Mouse (Mus musculus): Measurements from ENCODE around the gene Ptpn6. TPM values are rescaled to one million over a fixed set of nuclear protein-coding genes. Genes with fewer than 3 reads are reported as not detected.

Ptpn6 gene
- total and polyA plus RNA-seq, 2 experiments from 2014 or later = 2.2 to 3.8 TPM

GRCm38 (mm10) chr6:124731038-124731437 is 7.5 kb downstream of the Ptpn6 start:
- no peak overlapping the region for H3K4me3 ChIP-seq (ENCODE audit: low read depth, low read length)

GRCm38 (mm10) chr6:124729850-124730705 is 8.4 kb downstream of the Ptpn6 start:
- no peak overlapping the region for H3K9ac ChIP-seq
- no peak overlapping the region for H3K27ac ChIP-seq (ENCODE audit: low read depth, low read length)
- no peaks in the 10 kb centered on the region for H3K27me3 ChIP-seq (ENCODE audit: insufficient read depth, low read length)
- H3K4me2 ChIP-seq (ENCODE audit: low read depth) = no peak overlapping the region
- H3K4me1 ChIP-seq (ENCODE audit: insufficient read depth) = no peaks in the 10 kb centered on the region
- no peak for TF ChIP-seq CTCF (IDR thresholded peaks at IDR 0.05; ENCODE audit: low read depth)
- H3K36me3 ChIP-seq (ENCODE audit: insufficient read depth) = no peaks in the 10 kb centered on the region
- WGBS = 92% methylated on average over 8 of the region's 8 CpGs
- ATAC-seq (no peak), DNase-seq (no peak)
- no peaks in the 10 kb centered on the region for H3K9me3 ChIP-seq (ENCODE audit: low read length)
- no peak overlapping the region for H3K4me3 ChIP-seq (ENCODE audit: low read depth, low read length)

More at GRCm38 (mm10) chr6:124731038-124731437, 7.5 kb downstream of the Ptpn6 start:
- H3K36me3 ChIP-seq (ENCODE audit: insufficient read depth) = no peaks in the 10 kb centered on the region
- DNase-seq (no peak), ATAC-seq (no peak)
- H3K9ac ChIP-seq = no peak overlapping the region
- no peak overlapping the region for H3K4me2 ChIP-seq (ENCODE audit: low read depth)
- no peak for TF ChIP-seq CTCF (IDR thresholded peaks at IDR 0.05; ENCODE audit: low read depth)
- H3K27me3 ChIP-seq (ENCODE audit: insufficient read depth, low read length) = no peaks in the 10 kb centered on the region
- 87% methylated on average over 7 of the region's 7 CpGs for WGBS
- no peak overlapping the region for H3K27ac ChIP-seq (ENCODE audit: low read depth, low read length)
- H3K9me3 ChIP-seq (ENCODE audit: low read length) = no peaks in the 10 kb centered on the region
- no peaks in the 10 kb centered on the region for H3K4me1 ChIP-seq (ENCODE audit: insufficient read depth)

DNA sequence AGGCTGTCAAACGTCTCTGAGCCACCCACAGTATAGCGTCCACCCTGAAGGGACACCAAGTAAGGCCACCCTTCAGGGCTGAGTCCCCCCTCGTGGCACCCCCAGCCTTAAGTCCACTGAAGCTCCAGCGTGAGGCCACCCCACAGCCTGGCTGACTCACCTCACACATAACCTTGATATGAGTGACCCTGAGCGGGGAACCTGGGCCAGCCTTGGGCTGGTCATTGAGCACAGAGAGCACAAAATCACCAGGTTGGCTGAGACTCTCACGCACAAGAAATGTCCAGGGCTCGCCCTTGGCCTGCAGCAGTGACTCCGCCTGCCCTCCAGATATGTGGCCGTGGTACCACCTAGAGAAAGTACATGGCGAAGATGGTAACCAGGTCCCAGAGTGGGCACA is 9.9 kb downstream of the Ptpn6 start:
- DNase-seq (no peak), ATAC-seq (no peak)
- H3K27ac ChIP-seq (ENCODE audit: low read depth, low read length) = no peak overlapping the region
- 90% methylated on average over 10 of the region's 10 CpGs for WGBS
- H3K4me3 ChIP-seq (ENCODE audit: low read depth, low read length) = no peak overlapping the region
- TF ChIP-seq CTCF (IDR thresholded peaks at IDR 0.05; ENCODE audit: low read depth) = no peak
- no peaks in the 10 kb centered on the region for H3K9me3 ChIP-seq (ENCODE audit: low read length)
- no peak overlapping the region for H3K9ac ChIP-seq
- H3K4me2 ChIP-seq (ENCODE audit: low read depth) = no peak overlapping the region
- H3K27me3 ChIP-seq (ENCODE audit: insufficient read depth, low read length) = no peaks in the 10 kb centered on the region
- H3K4me1 ChIP-seq (ENCODE audit: insufficient read depth) = no peaks in the 10 kb centered on the region
- H3K36me3 ChIP-seq (ENCODE audit: insufficient read depth) = no peaks in the 10 kb centered on the region

DNA sequence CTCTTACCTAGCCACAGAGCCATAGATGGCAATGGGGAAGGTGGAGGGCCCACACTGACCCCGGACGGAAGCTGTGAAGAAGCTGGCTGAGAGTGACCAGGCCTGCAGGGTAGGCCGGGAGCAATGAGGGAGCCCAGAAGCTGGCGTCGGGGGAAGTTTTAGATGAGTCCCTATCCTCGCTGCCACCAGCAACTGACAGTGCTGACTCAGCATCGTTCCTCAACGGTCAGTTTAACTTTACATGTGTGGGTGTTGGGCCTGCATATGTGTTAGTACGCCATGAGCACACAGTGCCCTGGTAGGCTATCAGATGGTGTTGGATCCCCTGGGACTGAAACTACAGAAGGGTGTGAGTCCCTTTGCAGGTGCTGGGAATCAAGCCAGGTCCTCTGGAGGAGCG is 14.0 kb downstream of the Ptpn6 start:
- no peaks in the 10 kb centered on the region for H3K27me3 ChIP-seq (ENCODE audit: insufficient read depth, low read length)
- H3K4me1 ChIP-seq (ENCODE audit: insufficient read depth) = no peaks in the 10 kb centered on the region
- WGBS = 91% methylated on average over 10 of the region's 10 CpGs
- H3K9me3 ChIP-seq (ENCODE audit: low read length) = no peaks in the 10 kb centered on the region
- DNase-seq = no peak
- no peak overlapping the region for H3K27ac ChIP-seq (ENCODE audit: low read depth, low read length)
- no peak overlapping the region for H3K4me3 ChIP-seq (ENCODE audit: low read depth, low read length)
- no peak overlapping the region for H3K9ac ChIP-seq
- no peak overlapping the region for H3K4me2 ChIP-seq (ENCODE audit: low read depth)
- TF ChIP-seq CTCF (IDR thresholded peaks at IDR 0.05; ENCODE audit: low read depth) = no peak
- no peaks in the 10 kb centered on the region for H3K36me3 ChIP-seq (ENCODE audit: insufficient read depth)
- ATAC-seq = no peak

DNA sequence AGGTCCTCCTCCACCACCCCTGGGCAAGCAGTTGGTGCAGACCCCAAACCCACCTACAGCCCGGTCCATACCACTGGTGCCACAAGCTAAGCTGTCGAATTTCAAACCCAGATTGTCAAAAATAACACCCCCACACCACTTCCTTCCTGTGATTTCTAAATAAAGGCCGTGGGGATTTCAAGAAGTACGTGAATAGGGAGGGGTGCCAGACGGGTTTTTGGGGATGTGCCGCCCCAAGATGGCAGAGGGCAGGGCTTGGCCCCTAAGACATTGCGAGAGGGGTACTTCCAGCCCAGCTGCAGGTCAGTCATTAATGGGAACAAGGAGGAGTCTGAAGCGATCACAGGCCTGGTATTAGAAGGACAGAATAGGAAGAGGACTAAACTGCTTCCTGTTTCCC is 15.0 kb downstream of the Ptpn6 start:
- Histone ChIP-seq H3K27ac (ENCODE audit: low read depth, low read length) (no peak overlapping the region), H3K4me2 (ENCODE audit: low read depth) (no peak overlapping the region), H3K9ac (no peak overlapping the region), H3K36me3 (ENCODE audit: insufficient read depth) (no peaks in the 10 kb centered on the region), H3K4me1 (ENCODE audit: insufficient read depth) (no peaks in the 10 kb centered on the region), H3K27me3 (ENCODE audit: insufficient read depth, low read length) (no peaks in the 10 kb centered on the region), H3K9me3 (ENCODE audit: low read length) (no peaks in the 10 kb centered on the region), H3K4me3 (ENCODE audit: low read depth, low read length) (no peak overlapping the region)
- no peak for TF ChIP-seq CTCF (IDR thresholded peaks at IDR 0.05; ENCODE audit: low read depth)
- WGBS = 82% methylated on average over 8 of the region's 8 CpGs
- ATAC-seq (no peak), DNase-seq (no peak)

DNA sequence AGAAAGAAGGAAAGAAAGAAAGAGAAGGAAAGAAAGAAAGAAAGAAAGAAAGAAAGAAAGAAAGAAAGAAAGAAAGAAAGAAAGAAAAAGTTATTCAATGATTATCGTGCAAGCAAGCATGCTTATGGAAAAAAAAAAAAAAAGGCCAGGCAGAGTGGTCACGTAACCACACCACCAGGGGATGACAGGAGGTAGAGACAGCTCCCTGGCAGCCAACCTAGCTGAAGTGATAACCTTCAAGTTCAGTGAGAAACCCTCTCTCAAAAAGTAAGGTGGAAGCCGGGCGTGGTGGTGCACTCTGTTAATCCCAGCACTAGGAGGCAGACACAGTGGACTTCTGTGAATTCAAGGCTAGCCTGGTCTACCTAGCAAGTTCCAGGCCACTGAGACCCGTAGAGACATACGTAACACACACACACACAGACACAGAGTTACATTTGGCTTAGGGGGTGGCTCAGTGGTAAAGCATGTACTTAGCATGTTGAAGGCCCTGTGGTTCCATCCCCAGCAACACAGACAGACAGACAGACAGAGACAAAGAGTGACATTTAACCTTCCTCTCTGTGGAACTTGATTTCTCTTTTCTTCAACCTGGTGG is 15.5 kb downstream of the Ptpn6 start:
- Histone ChIP-seq H3K27me3 (ENCODE audit: insufficient read depth, low read length) (no peaks in the 10 kb centered on the region), H3K9ac (no peak overlapping the region), H3K9me3 (ENCODE audit: low read length) (no peaks in the 10 kb centered on the region), H3K36me3 (ENCODE audit: insufficient read depth) (no peaks in the 10 kb centered on the region; the same call in 1 of the 2 replicates), H3K4me2 (ENCODE audit: low read depth) (no peak overlapping the region), H3K27ac (ENCODE audit: low read depth, low read length) (no peak overlapping the region), H3K4me3 (ENCODE audit: low read depth, low read length) (no peak overlapping the region), H3K4me1 (ENCODE audit: insufficient read depth) (no peaks in the 10 kb centered on the region)
- WGBS = 76% methylated on average over 6 of the region's 6 CpGs
- ATAC-seq (no peak), DNase-seq (no peak)
- no peak for TF ChIP-seq CTCF (IDR thresholded peaks at IDR 0.05; ENCODE audit: low read depth)

DNA sequence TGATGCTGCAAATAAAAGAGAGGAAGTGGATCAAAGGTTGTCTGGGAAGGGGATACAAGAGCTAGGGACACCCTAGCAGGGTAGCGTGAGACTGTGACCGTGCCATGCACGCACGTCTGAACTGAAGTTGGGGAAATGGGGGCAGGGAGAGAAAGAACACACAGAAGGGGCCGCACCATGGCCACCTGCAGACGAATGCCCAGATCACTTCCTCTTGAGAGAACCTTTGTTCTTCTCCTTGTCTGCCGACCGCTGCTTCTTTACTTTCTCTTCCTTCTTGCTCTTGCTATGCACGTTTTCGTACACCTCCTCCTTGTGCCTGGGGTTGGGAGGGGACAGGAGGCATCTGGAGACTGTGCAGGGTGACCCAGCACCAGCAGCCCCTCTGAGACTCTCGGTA is 17.6 kb downstream of the Ptpn6 start:
- Histone ChIP-seq H3K4me1 (ENCODE audit: insufficient read depth) (no peaks in the 10 kb centered on the region), H3K36me3 (ENCODE audit: insufficient read depth) (peaks cover 14% of the 10 kb centered on the region), H3K27me3 (ENCODE audit: insufficient read depth, low read length) (no peaks in the 10 kb centered on the region), H3K4me3 (ENCODE audit: low read depth, low read length) (no peak overlapping the region), H3K9ac (no peak overlapping the region), H3K4me2 (ENCODE audit: low read depth) (no peak overlapping the region), H3K9me3 (ENCODE audit: low read length) (no peaks in the 10 kb centered on the region), H3K27ac (ENCODE audit: low read depth, low read length) (no peak overlapping the region)
- ATAC-seq (no peak), DNase-seq (no peak)
- 54% methylated on average over 11 of the region's 11 CpGs for WGBS
- no peak for TF ChIP-seq CTCF (IDR thresholded peaks at IDR 0.05; ENCODE audit: low read depth)
